Mouse (Mus musculus): ENCODE results near the gene Fancg. TPM values are rescaled to one million over a fixed set of nuclear protein-coding genes. Genes with fewer than 3 reads are reported as not detected.

The Fancg gene
- 12.9 and 16.2 TPM in 2 replicates for polyA plus RNA-seq (2012; rRNA removed; ENCODE audit: low replicate concordance)

GRCm38 (mm10) chr4:43010161-43011038 is at the start of gene Fancg:
Fancg (minus strand) TSS chr4:43010506.

GRCm38 (mm10) chr4:43058753-43059654 is 48.7 kb upstream of the Fancg start, which contains the start of gene Unc13b:
Unc13b (plus strand) TSS chr4:43058953.

GRCm38 (mm10) chr4:43045659-43046302 is 35.5 kb upstream of the Fancg start, which contains the start of gene Fam214b:
Fam214b (minus strand) TSS chr4:43046220.

GRCm38 (mm10) chr4:43031237-43031995 is 21.1 kb upstream of the Fancg start, which contains the start of gene Stoml2:
Stoml2 (minus strand) TSS chr4:43031710.

GRCm38 (mm10) chr4:43025084-43025960 is 15.0 kb upstream of the Fancg start, which contains the start of gene Pigo:
Pigo (minus strand) TSS chr4:43025819.

GRCm38 (mm10) chr4:43000141-43000986 is 9.9 kb downstream of the Fancg start, which contains the start of gene Vcp:
Vcp (minus strand) TSS chr4:43000507.

GRCm38 (mm10) chr4:42969304-42969703 is 41.0 kb downstream of the Fancg start, which contains the start of gene 1700022I11Rik:
1700022I11Rik (plus strand) TSS chr4:42969604.

Other genes starting within 250 kb of the Fancg start
- gene Ccl21a, start 236.5 kb downstream of the Fancg start, polyA plus RNA-seq (2012; rRNA removed; ENCODE audit: low replicate concordance): 20.1 and 187 TPM in 2 replicates
- not detected in 2 replicates for gene Fam205a1, start 156.6 kb downstream of the Fancg start, polyA plus RNA-seq (2012; rRNA removed; ENCODE audit: low replicate concordance)
- gene Gm12394, start 153.7 kb downstream of the Fancg start, polyA plus RNA-seq (2012; rRNA removed; ENCODE audit: low replicate concordance): not detected in 2 replicates
- gene Fam205c, start 136.3 kb downstream of the Fancg start, polyA plus RNA-seq (2012; rRNA removed; ENCODE audit: low replicate concordance): not detected in 2 replicates
- 0.39 and 1.5 TPM in 2 replicates for gene Phf24, start 93.8 kb downstream of the Fancg start, polyA plus RNA-seq (2012; rRNA removed; ENCODE audit: low replicate concordance)
- gene Dnajb5, start 60.7 kb downstream of the Fancg start, polyA plus RNA-seq (2012; rRNA removed; ENCODE audit: low replicate concordance): 9.8 and 24.7 TPM in 2 replicates
- 0.11 TPM in 1 of 2 replicates, not detected in the other for gene 1700022I11Rik, start 40.9 kb downstream of the Fancg start, polyA plus RNA-seq (2012; rRNA removed; ENCODE audit: low replicate concordance)
- gene Vcp, start 10.0 kb downstream of the Fancg start, polyA plus RNA-seq (2012; rRNA removed; ENCODE audit: low replicate concordance): 124 and 148 TPM in 2 replicates
- gene Pigo, start 15.3 kb upstream of the Fancg start, polyA plus RNA-seq (2012; rRNA removed; ENCODE audit: low replicate concordance): 13.7 and 24.9 TPM in 2 replicates
- 95.5 and 108 TPM in 2 replicates for gene Stoml2, start 21.2 kb upstream of the Fancg start, polyA plus RNA-seq (2012; rRNA removed; ENCODE audit: low replicate concordance)
- gene Fam214b, start 35.7 kb upstream of the Fancg start, polyA plus RNA-seq (2012; rRNA removed; ENCODE audit: low replicate concordance): 21.0 and 32.8 TPM in 2 replicates
- gene Unc13b, start 48.4 kb upstream of the Fancg start, polyA plus RNA-seq (2012; rRNA removed; ENCODE audit: low replicate concordance): 11.3 and 13.1 TPM in 2 replicates